Mouse (Mus musculus): ENCODE data around the gene Krt80.

DNA sequence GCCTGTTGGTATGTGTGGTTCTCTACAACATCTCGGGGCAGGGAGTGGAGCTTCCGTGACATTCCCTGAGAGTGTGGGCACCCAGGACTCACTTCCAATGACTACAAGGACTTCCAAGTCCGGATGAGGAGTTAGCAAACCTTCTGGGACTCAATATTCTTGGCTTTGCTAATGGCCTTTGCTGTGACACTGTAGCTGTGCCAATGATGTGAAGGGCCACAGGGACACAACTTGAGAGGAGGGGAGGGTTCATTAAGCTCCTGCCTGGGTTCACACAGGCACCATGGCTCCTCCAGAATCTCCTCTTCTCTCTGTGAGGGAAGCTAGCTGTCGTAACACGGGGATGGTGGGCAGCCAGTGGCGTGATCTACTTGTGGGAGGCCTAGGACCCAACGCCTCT is 47.3 kb downstream of the Krt80 start:
- TF ChIP-seq CTCF (IDR thresholded peaks at IDR 0.05) (no peak), EP300 (IDR thresholded peaks at IDR 0.05) (no peak)

All from lung, postnatal 0 days (tissue).